Mouse (Mus musculus): Measurements from ENCODE around the gene Bivm.
A peak's percentile ranks its signal among the peaks of the same experiment; 100 is the strongest.

Bivm gene

DNA sequence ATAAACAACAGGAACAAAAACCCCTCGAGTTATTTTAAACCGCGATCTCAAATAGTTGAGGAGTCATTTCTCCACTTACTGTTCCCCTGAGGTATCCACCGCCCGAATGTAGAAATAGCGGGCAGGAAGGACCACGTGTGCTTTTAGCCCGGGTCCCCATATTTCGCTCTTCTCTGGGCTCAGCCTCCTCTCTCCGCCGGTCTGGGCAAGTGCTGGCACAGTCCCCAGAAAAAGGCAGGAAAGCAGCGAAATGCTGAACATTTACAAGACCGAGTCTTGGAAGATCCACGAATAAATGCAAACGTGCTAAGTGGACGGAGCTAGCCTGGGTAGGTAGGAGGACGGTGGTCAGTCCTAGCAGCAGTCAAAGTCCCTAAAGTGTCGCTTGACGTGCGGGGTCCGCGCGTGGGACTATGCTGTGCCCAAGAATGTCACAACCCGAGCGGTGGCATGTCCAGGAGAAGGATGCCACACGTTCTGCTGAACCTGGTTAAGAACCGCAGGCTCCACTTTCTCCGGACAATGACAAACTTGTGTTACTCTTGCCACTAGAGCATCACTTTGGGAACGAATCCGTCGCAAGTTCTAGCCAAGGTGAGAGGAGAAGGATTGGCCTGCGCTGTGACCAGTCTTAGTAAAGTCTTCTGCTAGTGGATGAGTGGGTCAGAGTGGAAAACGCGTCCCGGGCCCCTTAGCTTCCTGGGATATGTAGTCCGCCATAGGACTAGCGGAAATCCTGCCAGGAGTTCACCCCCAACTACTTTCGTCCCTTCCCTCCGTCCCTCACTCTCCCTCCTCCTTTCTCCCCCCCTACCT, at the start of gene Bivm, which contains the start of gene Kdelc1:
TSS of gene Bivm (plus strand) at position 719 of the 816 bp plus-strand sequence.
TSS of gene Kdelc1 (minus strand) at position 570 of the 816 bp plus-strand sequence.
- peak; percentile 84 for DNase-seq (ENCODE audit: extremely low spot score, low spot score)

- DNase-seq (ENCODE audit: extremely low spot score, low spot score) = peak; percentile 56
These were observed 17.1 kb upstream of the Bivm start for GRCm38 (mm10) chr1:44101448-44102225.

DNA sequence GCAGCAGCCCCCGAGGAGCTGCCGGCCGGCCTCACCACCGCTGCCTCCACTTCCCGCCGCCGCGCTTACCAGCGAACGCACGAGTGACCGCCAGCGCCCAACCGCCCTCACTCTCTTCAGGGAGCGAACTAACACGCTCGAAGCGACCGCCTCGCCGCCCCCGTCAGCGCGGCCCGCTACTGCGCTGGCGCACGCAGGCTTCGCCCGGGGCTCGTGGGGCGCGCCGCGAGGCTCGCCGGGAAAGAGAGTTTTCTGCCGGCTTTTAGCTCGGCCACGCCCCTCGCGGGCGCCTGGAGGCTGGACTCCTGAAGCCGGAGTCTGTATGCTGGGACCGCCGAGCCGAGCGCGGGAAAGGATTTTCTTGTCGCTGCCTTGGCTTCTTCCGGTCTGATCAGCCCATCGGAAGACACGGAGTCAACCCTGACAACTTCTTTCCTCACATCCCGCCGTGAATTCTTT, 16.5 kb upstream of the Bivm start, which contains the start of gene Tex30:
TSS of gene Tex30 (minus strand) at position 183 of the 459 bp plus-strand sequence.
- DNase-seq (ENCODE audit: extremely low spot score, low spot score) = peak; percentile 94

- peak; percentile 30 for DNase-seq (ENCODE audit: extremely low spot score, low spot score)
These were observed 15.8 kb upstream of the Bivm start for GRCm38 (mm10) chr1:44102939-44103338.

DNA sequence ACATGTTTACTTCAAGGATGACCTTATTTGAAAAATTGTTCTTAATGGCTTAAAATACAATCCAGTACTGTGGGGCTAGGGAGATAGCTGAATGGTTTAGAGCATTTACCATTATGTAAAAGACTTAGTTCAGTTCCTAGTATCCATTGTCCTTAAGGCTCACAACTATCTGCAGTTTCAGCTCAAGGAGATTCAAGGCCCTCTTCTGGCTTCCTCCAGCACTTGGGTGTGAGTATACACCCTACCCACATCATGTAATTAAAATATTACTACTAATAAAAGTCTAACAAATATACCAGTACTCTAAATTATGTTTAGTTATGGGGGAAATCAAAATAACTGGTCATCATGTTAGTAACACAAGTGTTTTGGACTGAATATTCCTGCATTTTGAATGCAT, 1.2 kb upstream of the Bivm start:
- DNase-seq (ENCODE audit: extremely low spot score, low spot score) = no peak

DNA sequence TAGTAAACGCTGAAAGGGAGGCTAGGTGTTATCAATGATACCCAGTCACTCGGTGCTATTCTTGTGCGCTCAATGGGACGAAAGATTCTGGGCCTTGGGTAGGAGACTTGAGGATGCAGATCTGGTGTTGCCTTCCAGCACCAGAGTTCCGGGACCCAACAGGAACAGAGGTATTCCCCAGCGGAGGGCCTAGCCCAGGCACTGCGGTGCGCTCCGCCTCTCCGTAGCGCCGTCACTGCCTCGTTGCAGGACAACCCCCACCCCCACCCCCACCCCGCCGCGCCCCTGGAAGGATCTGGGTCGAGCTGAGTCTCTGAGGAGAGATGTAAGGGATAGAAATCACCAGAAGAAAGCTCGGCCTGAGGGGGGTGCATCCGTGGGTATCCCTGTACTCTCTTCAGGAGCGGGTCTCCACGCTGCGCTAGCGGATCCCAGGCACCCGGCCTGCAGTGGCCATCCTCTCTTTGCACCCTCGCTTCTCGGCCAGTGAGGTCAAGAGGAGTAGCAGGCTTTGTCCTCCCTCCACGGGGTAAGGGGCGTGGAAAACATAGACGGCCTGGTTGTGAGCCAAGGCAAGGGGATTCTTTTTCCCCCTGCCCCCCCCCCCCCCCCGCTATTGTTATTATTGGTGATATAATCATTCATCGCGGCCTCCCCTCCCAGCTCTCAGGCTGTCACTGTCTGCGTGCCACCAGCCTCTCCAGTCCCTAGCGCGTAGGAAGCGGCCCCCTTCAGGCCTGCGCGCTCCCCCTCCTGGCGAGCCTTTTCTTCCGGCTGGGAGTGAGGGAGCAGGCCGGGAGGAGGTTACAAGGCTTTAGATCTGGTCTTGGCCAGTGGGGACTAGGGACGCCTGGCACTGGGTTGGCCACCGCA, 680 bp downstream of the Bivm start:
- DNase-seq (ENCODE audit: extremely low spot score, low spot score) = peak; percentile 86

- no peak for DNase-seq (ENCODE audit: extremely low spot score, low spot score)
These were observed 1.3 kb downstream of the Bivm start for GRCm38 (mm10) chr1:44120074-44120406.

DNA sequence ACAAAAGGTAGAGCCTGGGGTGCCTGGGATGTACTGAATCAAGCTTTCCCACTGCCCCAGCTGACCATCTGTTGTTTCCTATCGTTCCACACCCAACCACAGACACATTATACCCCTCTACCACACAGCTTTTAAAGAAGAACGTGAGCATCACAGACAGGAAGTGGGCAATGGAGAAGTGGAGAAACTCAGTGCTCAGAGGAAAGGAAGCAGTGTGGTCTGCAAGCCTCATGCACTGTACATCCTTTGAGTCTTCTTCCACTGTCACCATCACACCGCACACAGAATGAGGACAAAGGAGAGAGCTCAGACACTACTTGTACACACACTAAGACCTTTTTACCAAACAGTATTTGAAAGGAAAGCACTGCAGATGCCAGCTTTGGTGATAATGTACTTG, 3.5 kb downstream of the Bivm start:
- no peak for DNase-seq (ENCODE audit: extremely low spot score, low spot score)

- no peak for DNase-seq (ENCODE audit: extremely low spot score, low spot score)
These were observed 6.8 kb downstream of the Bivm start for GRCm38 (mm10) chr1:44125590-44125989.

DNA sequence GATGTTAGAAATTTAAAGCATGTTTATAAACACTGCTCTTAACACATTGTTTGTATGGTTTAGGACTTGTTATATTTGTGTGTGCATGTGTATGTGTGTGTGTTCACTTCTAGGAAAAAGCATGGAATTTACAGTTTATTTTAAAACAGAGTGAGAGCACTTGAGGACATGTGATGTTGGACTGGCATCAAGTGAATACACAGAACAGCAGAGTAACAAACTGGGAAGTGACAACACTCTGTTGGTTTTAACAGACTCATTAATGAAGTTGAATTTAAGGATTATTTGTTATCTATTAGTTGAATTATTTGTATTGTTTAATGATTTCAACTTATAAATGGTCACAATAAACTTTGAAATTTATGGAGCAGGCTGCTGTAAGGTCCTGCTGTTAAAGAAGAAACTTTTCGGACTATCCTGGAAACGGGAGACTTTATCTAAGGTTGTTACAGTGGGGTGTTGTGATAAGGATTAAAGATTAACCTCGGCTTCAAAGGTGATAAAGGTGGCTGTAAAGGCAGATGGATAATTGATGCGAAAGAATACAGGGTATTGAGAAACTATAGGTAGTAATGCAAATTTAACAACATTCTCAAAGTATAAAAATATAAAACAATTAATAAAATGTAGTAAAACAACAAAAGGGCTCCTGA, 11.3 kb downstream of the Bivm start:
- no peak for DNase-seq (ENCODE audit: extremely low spot score, low spot score)

GRCm38 (mm10) chr1:44140232-44140631, 21.5 kb downstream of the Bivm start:
- no peak for DNase-seq (ENCODE audit: extremely low spot score, low spot score)

DNA sequence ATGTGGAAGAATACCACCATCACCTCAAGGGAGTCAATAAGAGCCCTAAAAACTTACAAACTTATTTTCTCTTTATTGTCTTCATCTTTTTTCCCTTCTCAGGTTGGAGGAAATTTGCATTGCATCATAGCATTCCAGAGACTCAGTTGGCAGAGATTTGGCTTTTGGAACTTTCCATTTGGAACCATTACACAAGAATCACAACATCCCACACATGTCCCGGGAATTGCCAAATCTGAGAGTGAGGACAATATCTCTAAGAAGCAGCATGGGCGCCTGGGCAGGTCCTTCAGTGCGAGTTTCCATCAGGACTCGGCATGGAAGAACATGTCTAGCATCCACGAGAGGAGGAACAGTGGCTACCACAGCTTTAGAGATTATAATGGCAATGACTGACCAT, 24.0 kb downstream of the Bivm start:
- DNase-seq (ENCODE audit: extremely low spot score, low spot score) = no peak

GRCm38 (mm10) chr1:44147563-44148381, 29.0 kb downstream of the Bivm start, which contains the start of gene Ercc5:
TSS of gene Ercc5 (plus strand) at chr1:44147744.
- DNase-seq (ENCODE audit: extremely low spot score, low spot score) = peak; percentile 92

GRCm38 (mm10) chr1:44148706-44149105, 29.9 kb downstream of the Bivm start:
- DNase-seq (ENCODE audit: extremely low spot score, low spot score) = no peak

GRCm38 (mm10) chr1:44155287-44155686, 36.5 kb downstream of the Bivm start:
- no peak for DNase-seq (ENCODE audit: extremely low spot score, low spot score)

GRCm38 (mm10) chr1:44158317-44158716, 39.6 kb downstream of the Bivm start:
- DNase-seq (ENCODE audit: extremely low spot score, low spot score) = no peak

DNA sequence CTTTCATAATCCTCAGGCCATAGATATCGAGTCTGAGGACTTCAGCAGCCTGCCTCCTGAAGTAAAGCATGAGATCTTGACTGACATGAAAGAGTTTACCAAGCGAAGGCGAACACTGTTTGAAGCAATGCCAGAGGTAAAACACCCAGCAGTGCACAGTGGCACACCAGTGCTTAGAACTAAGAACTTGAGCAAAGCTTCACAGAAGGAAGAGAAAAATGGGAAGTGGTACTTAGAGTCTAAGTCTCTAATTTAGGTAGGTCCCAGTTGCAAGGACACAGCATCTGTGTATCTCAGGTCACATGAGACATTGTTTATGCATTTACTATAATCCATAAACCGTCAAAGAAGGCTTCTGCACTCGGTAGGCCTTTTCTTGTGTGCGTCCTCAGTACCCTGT, 43.1 kb downstream of the Bivm start:
- DNase-seq (ENCODE audit: extremely low spot score, low spot score) = no peak

DNA sequence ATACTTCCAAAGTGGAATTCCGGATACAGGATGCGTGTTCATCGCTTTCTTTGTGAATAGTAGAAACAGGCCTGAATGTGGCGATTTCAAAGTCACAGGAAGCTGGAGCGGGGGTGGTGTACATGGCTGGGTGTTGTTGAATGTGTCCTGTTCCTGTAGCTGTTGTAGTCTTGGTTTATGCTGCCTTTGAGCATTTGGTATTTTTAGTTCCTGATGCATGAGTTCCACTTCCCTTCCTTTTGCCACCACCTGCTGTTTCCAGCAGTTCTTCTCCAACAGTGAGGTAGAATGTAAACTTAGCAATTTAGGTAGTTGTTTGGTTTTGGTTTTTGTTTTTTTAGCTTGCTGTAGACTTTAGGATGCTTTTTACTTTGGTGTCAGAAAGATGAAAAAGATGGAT, 43.6 kb downstream of the Bivm start:
- DNase-seq (ENCODE audit: extremely low spot score, low spot score) = no peak

GRCm38 (mm10) chr1:44167859-44168383, 49.2 kb downstream of the Bivm start:
- DNase-seq (ENCODE audit: extremely low spot score, low spot score) = no peak

GRCm38 (mm10) chr1:44172656-44173055, 53.9 kb downstream of the Bivm start:
- DNase-seq (ENCODE audit: extremely low spot score, low spot score) = no peak

Data from neural tube, embryonic 10.5 days (tissue).